Mouse (Mus musculus) liver, adult 2 months (tissue): ENCODE measurements around the gene Slc25a19.

Experiments
- CTCF ChIP-seq: fragments of 200-500 bp; IDR thresholded peaks from 2 replicates; pipeline ENCODE4 v1.5.1; 2011; ENCODE audit warnings: low read depth, low read length, control low read depth
- POLR2A ChIP-seq: fragments of 200-500 bp; IDR thresholded peaks from 2 replicates; pipeline ENCODE4 v1.6.1; 2011; ENCODE audit warnings: low read length, control low read depth; ENCODE audit not compliant: insufficient read depth; ENCODE audit errors: extremely low read depth

DNA sequence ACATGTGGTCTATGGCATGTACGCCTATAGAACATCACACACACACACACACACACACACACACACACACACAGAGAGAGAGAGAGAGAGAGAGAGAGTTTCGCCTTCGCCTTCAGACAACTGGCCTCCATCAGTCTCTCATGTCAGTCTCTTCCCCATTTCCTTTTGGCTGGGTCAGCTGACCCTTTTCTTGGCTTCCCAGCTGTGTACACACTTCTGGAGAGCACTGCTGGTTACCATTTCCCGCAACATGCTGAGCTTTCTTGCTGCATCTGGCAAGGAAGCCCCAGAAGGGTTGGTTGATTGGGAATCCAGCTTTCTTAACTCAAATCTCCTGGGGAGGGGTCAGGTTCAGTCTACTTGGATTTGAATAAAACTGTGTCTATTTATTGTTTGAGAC, 6.0 kb upstream of the Slc25a19 start:
- TF ChIP-seq CTCF (no peak), POLR2A (no peak)
